Mouse (Mus musculus) heart, adult 11 months (tissue): Measurements from ENCODE around the gene Eif5a.

Experiments
- DNase-seq: peaks from one replicate; pipeline ENCODE4 v3.0.0; 2022

Gene Eif5a

DNA sequence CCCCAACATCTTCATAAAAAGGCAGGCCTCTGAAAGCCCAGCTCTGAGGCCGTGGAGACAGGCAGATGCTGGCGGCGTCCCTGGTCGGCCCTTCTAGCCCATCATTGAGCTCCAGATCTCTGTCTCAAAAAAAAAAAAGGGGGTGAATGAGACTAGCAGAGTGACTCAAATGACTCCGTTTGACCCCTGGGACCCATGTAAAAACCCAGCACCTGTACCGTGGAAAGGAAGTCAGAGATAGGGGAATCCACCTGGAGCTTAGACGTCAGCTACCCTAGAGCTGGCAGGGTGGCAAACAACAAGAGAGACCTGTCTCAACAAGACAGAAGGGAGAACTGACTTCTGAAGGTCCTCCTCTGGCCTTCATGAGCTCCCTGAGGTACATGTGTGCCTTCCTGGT lies 49.9 kb downstream of the Eif5a start:
- DNase-seq, result no peak

DNA sequence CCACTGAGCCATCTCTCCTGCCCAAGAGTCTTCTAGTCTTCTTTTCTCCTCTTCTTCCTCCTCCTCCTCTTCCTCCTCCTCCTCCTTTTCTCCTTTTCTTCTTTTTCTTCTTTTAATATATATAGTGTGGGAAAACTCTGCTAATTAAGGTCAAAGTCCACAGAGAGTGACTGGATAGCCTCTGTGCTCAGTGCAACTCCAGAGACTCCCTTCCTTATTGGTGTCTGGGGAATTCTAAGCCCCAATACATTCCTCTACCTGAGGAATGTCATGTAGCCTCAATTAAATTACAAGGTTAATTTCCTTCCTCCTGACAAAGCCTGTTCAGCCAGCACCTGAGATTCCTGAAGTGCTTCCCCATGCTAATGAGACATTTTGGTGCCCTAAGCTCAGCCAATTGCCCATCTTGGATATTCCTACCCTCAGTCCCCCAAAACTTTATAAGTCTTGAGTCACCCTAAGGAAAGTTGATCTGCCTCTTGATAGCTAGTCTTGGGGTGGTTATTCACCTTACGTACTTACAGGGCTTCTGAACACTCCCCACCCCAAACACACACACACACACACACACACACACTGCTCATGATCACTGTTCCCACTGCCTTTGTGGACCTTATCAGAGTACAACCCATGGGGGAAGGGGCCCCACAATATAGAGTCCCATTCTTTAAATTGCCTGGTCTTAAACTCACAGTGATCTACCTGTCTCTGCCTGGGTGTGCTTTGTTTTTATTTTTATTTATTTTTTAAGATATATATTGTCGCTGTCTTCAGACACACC lies 51.3 kb downstream of the Eif5a start:
- DNase-seq, result no peak

DNA sequence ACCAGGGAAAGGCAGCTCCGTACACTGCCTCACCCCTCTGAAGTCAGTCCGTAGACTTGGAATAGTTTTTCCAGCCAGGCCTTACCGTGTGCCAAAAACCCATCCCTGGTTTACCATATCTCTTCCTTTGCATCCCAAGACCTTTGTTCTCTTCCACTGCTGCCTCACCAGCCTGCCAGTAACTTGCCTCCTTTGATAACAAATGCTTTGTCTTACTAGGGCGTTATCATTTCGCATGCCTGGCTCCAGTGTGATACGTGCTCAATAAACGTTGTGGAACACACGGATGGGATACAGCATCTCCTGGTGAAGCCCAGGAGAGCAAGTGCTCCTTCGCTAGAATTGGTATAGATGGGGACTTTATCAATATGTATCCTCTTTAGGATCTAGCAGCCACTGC lies 54.4 kb downstream of the Eif5a start:
- peak; percentile 88 for DNase-seq
